Mouse (Mus musculus) liver, adult (tissue): Measurements from ENCODE around the gene Cipc.

Source experiments
- GATA4 ChIP-seq: IDR thresholded peaks from 2 replicates; pipeline ENCODE4 v1.6.1; 2014; ENCODE audit warnings: mild to moderate bottlenecking, low read length; ENCODE audit not compliant: insufficient replicate concordance

Gene Cipc

GRCm38 (mm10) chr12:86946301-86946781, 502 bp upstream of the Cipc start:
- no peak for TF ChIP-seq GATA4

DNA sequence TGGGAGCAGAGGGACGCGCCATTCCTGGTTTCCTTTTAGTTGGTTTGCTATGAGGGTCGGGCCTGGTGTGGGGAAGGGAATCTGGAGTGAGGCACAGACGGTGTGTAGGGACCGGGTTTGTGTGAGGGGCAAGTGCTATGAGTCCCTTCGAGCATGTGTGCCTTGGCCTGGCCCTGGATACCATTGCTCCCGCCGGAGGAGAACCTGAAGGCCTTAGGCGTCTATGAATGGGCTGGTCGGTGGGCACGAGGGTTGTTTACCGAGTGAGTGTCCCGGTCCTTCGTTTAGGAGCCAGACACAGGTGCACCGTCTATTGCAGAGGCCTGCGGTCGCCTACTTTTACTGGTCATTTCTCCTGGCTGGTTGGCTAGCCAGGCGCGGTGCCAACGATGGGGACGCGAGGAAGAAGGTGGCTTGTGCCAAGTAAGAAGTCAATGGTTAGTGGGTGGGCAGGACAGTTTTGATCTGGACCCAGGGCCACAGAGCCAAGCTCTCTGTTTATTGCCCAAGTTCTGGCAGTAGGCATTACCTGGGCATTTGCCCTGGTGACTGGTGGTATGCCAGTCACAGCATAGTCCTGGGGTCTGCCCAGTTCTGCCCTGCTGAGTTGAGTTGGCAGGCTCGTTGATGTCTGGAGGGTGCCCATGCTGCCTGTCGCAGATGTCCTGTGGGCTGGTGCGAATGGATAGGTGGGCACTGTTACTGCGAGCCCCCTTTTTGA, 998 bp downstream of the Cipc start:
- TF ChIP-seq GATA4, result no peak

GRCm38 (mm10) chr12:86948627-86949026, 1.8 kb downstream of the Cipc start:
- TF ChIP-seq GATA4, result no peak

DNA sequence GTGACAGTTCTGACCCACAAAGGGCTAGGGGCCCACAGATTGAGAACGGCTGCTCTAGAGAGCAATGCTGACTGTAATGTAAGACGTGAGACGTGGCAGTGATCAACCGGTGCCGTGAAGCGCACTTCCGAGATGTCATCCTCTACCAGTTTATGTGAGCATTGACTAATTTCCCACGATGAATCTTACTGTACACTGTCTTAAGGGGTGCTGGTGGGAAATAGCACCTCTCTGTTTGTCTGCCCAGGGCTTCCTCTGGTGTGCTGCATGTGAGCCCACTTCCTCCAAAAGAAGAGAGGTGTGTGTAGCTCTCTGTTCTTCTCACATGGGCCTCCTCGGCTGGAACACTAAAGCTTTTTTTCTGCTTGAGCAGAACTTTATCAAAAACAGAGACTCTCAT, 2.7 kb downstream of the Cipc start:
- TF ChIP-seq GATA4, result no peak

DNA sequence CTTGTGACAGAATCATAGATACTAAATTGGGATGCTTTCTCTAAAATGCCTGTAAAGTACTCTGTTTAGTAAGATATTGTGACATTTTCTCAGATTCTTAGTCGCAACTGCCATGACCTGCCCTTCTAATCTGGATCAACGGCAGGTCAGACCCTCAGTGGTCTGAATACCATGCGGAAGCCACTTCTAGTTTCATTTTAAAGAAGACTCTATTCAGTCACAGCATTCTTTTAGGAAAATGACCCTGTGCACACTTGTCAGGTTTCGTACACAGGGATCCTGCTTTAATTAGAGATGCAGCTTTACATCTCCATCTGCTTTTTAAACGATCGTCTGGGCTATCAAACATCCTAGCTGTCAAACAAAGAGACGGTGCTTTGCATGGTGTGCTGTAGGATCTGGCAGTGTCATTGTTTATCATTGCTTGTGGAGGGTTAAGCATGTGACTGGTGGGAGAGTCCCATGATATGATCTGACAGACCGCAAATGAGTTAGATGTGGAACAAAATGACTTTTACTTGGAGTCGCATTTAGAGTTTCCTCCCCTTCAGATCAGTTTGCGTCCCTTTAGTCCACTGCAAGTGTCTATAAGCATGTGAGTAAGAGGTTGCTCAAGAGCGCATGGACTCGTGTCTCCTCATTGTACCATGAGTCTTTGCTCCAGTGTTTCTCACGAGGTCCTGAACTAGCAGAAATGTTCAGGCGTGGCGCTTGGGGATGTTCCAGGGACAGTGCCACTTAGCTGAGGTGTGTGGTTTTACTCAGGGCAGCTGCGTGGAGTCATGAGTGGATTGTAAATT, 3.5 kb downstream of the Cipc start:
- no peak for TF ChIP-seq GATA4

GRCm38 (mm10) chr12:86950961-86951360, 4.1 kb downstream of the Cipc start:
- no peak for TF ChIP-seq GATA4

DNA sequence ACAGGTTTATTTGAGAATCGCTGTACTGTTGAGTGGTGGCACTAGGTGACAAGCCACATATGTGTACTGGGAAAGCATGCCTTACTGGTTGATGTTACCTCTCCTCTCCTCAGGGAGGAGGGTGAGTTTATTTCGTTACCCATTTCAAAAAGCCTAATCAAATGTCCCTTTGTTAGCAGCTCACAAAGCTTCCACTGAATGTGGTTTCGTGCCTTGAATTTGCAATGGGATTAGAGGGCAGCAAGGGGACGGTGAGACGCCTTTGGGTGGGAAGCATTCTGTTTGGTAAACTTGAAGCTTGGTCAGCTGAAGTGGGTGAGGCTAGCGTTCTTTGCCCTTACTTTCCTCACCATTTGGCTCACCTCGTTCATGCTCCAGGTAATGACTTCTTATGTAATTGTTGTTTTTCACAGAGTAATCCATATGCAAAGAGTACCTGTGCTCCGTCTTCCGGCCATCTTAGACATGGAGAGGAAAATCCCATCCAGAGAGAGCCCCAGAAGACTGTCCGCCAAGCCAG, 5.5 kb downstream of the Cipc start:
- TF ChIP-seq GATA4, result no peak

DNA sequence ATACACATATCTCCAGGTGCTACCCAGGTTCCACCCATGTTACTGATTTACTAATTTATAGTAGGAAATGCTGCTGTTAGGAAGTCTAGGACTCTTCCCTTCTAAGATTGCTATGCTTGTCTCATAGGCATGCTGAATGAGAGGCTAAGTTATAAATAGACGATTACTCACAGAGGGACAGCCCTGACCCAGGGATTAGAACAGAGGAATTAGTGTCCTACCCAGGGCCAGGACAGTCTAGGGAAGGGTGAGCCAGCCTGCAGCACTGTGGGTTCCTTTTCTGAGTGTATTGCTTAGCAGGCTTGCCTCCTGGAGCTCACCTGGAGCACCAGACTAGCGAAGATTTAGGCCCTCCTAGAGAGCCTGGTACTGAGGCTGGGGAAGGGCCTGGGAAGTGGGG, 9.1 kb downstream of the Cipc start:
- TF ChIP-seq GATA4, result no peak

GRCm38 (mm10) chr12:86958558-86958957, 11.7 kb downstream of the Cipc start:
- TF ChIP-seq GATA4, result no peak

DNA sequence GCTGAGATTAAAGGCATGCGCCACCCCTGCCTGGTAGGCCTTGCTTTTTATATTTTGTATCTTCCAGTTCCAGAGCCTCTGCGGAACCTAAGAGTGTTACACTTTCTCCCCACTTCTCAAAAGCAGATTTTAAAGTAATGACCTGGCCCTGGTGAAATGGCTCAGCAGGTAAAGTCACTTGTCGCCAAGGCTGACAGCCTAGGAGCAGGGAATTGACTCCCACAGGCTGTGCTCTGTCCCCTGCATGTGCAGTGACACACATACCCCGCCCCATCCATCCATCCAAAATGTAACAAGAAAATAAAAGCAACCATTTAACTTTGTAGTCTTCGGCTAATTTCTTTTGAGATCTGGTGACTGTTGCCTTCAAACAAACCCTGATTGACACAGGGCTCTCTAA, 12.8 kb downstream of the Cipc start:
- TF ChIP-seq GATA4, result no peak

GRCm38 (mm10) chr12:86960138-86960537, 13.3 kb downstream of the Cipc start:
- no peak for TF ChIP-seq GATA4

DNA sequence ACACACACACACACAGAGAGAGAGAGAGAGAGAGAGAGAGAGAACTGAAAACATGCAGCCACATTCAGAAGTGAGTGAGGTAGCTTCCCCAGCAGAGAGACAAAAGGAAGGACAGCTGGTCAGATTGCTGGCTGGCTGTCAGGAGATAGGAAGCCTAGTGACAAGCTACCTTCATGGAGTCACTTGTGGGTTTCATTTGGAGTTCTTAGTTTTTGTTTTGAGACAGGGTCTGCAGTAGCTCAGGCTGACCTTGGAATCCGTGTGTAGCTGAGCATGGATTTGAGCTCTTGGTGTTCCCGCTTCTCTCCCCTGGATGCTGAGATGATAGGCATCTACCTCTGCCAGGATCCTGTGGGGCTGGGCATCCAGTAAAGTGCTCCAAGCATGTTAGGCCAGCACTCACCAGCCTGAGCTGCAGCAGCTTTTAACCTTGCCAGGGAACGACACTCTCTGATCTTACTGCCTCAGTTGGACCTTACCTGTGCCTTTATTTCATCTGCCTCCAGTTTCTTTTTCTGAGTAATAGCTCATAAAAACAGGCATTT, 14.0 kb downstream of the Cipc start:
- TF ChIP-seq GATA4, result no peak

DNA sequence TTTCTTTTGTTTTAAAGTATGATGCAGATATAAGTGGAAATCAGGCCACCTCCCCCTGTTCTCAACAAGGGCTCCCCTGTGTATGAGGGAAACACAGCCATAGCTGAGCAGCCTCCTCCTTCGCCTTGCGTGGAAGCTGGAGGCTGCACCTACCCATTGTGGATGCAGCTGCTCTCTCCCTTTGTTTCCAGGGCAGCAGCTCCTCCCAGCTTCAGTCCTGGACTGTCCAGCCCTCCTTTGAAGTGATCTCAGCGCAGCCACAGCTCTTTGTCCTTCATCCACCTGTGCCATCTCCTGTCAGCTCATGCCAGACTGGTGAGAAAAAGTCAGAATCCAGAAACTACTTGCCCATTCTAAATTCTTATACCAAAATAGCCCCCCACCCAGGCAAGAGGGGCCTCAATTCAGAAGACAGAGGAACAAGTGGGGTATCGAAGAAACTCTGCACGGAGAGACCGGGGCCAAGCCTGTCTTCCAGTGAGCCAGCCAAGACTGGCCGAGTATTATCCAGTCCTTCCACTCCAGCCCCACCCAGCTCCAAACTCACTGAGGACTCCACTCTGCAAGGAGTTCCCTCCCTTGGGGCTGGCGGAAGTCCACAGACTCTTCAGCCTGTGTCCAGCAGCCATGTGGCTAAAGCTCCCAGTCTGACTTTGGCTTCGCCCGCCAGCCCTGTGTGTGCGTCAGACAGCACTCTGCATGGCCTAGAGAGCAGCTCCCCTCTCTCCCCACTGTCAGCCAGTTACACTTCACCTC, 14.9 kb downstream of the Cipc start:
- no peak for TF ChIP-seq GATA4

DNA sequence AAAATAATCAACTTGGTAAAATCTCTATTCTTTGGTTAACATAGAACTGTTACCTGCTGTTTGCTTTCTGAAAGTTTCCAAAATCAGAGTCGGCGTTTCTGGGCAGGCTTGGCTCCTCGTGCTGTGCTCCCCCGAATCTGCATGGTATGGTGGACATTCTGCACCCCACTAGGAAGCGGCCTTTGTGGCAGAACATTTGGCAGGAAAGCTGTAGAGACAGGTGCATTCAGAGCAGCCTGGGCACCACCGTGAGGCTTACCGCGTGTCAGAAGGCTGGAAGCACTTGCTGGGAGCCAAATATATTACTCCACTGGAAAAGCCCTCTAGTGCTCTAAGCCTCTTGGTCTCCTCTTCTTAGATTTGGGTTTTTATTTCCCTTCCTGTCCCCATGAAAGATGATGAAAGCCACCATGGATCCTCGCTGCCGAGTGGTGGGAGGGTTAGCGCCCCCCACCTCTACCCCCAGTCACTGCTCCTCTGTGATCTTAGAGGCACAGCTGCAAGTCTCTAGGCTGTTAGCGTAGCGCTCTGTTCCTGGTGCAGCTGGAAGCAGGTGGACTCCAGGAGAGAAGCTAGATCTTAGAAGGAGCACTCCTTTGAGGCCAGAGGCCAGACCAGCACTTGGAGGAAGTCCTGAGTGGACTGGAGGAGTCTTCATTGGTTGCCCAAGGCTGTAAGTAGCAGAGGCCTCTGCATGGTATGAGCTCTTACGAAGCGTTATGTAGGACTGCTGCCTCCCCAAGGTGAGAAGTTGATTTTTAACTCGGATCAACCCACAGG, 17.6 kb downstream of the Cipc start:
- TF ChIP-seq GATA4, result no peak

- TF ChIP-seq GATA4, result no peak
These were observed 18.5 kb downstream of the Cipc start for GRCm38 (mm10) chr12:86965237-86965799.
